Mouse (Mus musculus): Measurements from ENCODE around the gene Hfe2. TPM values are rescaled to one million over a fixed set of nuclear protein-coding genes. Genes with fewer than 3 reads are reported as not detected.

Gene Hfe2
- total and polyA plus RNA-seq, 2 experiments = 29.6 to 93.8 TPM

DNA sequence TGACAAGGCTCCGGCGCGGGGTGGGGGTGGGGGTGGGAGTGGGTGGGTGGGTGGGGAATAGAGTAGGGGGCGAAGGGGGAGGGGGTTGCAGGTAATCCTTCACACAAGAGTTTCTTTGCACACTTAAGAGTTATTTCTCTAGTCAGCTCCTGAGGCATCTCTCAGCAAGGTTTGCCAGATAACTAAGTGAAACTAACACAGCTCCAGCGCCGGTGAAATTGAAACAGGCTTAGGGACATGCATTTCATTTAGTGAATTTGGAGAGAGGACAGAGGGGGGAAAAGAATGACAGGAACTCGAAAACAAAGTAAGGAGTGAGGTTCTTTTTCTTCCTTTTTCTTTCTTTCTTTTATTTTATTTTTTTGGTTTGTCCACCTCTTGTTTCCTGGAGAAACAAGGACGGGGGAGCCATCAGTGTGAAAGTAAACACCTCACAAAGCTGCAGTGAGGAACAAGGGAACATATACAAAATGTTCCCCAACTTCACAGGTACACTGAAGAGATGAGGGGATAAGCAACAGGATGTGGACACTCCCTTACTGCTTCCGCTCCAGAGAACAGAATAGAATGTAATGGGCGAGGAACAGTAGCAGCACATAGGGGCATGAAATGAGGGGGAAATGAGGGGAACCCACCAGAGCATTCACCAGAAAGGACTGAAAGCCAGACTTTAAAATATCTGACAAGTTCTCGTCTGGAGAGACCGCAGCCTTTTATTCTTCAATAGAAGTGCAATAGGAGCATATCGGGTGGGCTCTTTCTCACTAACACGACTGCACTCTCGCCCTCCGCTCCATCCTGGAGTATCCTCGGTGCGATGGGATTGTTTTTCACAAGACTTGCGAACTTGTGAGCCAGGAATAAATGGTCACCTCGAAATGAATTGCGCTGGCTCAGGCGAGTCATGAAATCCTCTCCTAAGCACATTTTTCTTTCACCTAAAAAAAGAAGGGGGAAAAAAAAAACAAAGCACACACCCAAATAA lies 32.0 kb downstream of the Hfe2 start:
- peaks cover 3% of the 10 kb centered on the region; the same call in 1 of the 2 replicates for H3K79me2 ChIP-seq (ENCODE audit: control insufficient read depth, insufficient read depth, low read length)
- DNase-seq (ENCODE audit: extremely low read depth, low read depth, low spot score) = peak; percentile 50
- peak overlapping the region; percentile 62 for H3K9ac ChIP-seq (ENCODE audit: low read depth, low read length)
- no peaks in the 10 kb centered on the region for H3K27me3 ChIP-seq (ENCODE audit: control insufficient read depth, insufficient read depth, low read length)
- 4% methylated on average over 22 of the region's 22 CpGs for WGBS
- peak overlapping the region; percentile 36 for H3K4me3 ChIP-seq (ENCODE audit: insufficient read depth, low read depth, low read length)
- H3K4me1 ChIP-seq (ENCODE audit: control insufficient read depth, insufficient read depth, low read length) = peaks cover 14% of the 10 kb centered on the region
- no peak for TF ChIP-seq CTCF (IDR thresholded peaks at IDR 0.05; ENCODE audit: low read depth, low read length)
- no peak for TF ChIP-seq POLR2A (IDR thresholded peaks at IDR 0.05; ENCODE audit: extremely low read depth, insufficient read depth, low read length)
- peak overlapping the region; percentile 72 for H3K27ac ChIP-seq (replicated peaks; ENCODE audit: insufficient read depth, low read depth, low read length)
- H3K36me3 ChIP-seq (ENCODE audit: control insufficient read depth, insufficient read depth, low read length) = peaks cover 29% of the 10 kb centered on the region

DNA sequence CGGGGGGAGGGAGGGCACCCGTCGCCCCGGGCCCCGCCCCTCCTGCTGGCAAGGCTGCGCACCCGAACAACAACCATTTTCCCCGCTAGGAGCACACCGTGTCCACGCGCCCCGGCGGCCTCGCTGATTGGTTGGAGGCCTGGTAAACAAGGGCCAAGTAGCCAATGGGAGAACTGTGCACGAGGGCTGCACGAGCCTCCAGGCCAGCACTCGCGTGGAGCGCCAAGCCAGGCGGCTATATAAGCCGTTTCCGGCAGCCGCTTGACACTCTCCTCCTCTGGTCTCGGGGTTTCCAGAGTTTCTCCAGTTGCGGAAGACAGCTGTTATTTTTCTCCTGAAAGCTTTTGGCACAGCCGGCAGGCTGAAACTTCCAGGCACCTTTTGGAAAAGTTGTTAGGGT lies 32.7 kb downstream of the Hfe2 start, which contains the start of gene Txnip:
Gene Txnip, plus strand, starts transcription at position 264 of the 400 bp plus-strand sequence.
- under 1% methylated on average over 26 of the region's 26 CpGs for WGBS
- H3K27me3 ChIP-seq (ENCODE audit: control insufficient read depth, insufficient read depth, low read length) = no peaks in the 10 kb centered on the region
- H3K27ac ChIP-seq (replicated peaks; ENCODE audit: insufficient read depth, low read depth, low read length) = peak within 1 kb of the TSS; percentile 79
- H3K79me2 ChIP-seq (ENCODE audit: control insufficient read depth, insufficient read depth, low read length) = peaks cover 3% of the 10 kb centered on the region; the same call in 1 of the 2 replicates
- TF ChIP-seq POLR2A (IDR thresholded peaks at IDR 0.05; ENCODE audit: extremely low read depth, insufficient read depth, low read length) (peak; percentile 97), CTCF (IDR thresholded peaks at IDR 0.05; ENCODE audit: low read depth, low read length) (peak; percentile 23; the same call in 1 of the 2 replicates)
- H3K9ac ChIP-seq (ENCODE audit: low read depth, low read length) = peak within 1 kb of the TSS; percentile 87
- peak within 1 kb of the TSS; percentile 68 for H3K4me3 ChIP-seq (ENCODE audit: insufficient read depth, low read depth, low read length)
- peak; percentile 93 for DNase-seq (ENCODE audit: extremely low read depth, low read depth, low spot score)
- peaks cover 14% of the 10 kb centered on the region for H3K4me1 ChIP-seq (ENCODE audit: control insufficient read depth, insufficient read depth, low read length)
- H3K36me3 ChIP-seq (ENCODE audit: control insufficient read depth, insufficient read depth, low read length) = peaks cover 29% of the 10 kb centered on the region

DNA sequence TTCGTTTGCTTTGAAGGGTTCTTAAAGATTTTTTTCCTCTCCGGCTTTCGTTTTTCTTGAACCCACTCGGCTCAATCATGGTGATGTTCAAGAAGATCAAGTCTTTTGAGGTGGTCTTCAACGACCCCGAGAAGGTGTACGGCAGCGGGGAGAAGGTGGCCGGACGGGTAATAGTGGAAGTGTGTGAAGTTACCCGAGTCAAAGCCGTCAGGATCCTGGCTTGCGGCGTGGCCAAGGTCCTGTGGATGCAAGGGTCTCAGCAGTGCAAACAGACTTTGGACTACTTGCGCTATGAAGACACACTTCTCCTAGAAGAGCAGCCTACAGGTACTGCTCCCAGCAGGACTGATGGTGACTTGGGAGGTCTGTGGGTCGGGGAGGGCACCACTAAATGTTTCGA lies 33.2 kb downstream of the Hfe2 start:
- H3K79me2 ChIP-seq (ENCODE audit: control insufficient read depth, insufficient read depth, low read length) = peaks cover 3% of the 10 kb centered on the region; the same call in 1 of the 2 replicates
- peaks cover 14% of the 10 kb centered on the region for H3K4me1 ChIP-seq (ENCODE audit: control insufficient read depth, insufficient read depth, low read length)
- peaks cover 29% of the 10 kb centered on the region for H3K36me3 ChIP-seq (ENCODE audit: control insufficient read depth, insufficient read depth, low read length)
- TF ChIP-seq POLR2A (IDR thresholded peaks at IDR 0.05; ENCODE audit: extremely low read depth, insufficient read depth, low read length) = 0 out of 2 replicates have a peak, but pooled peaks have one; percentile 21
- no peak for TF ChIP-seq CTCF (IDR thresholded peaks at IDR 0.05; ENCODE audit: low read depth, low read length)
- DNase-seq (ENCODE audit: extremely low read depth, low read depth, low spot score) = no peak
- H3K4me3 ChIP-seq (ENCODE audit: insufficient read depth, low read depth, low read length) = peak overlapping the region; percentile 68
- no peaks in the 10 kb centered on the region for H3K27me3 ChIP-seq (ENCODE audit: control insufficient read depth, insufficient read depth, low read length)
- H3K27ac ChIP-seq (replicated peaks; ENCODE audit: insufficient read depth, low read depth, low read length) = peak overlapping the region; percentile 79
- under 1% methylated on average over 17 of the region's 17 CpGs for WGBS
- peak overlapping the region; percentile 80 for H3K9ac ChIP-seq (ENCODE audit: low read depth, low read length)

DNA sequence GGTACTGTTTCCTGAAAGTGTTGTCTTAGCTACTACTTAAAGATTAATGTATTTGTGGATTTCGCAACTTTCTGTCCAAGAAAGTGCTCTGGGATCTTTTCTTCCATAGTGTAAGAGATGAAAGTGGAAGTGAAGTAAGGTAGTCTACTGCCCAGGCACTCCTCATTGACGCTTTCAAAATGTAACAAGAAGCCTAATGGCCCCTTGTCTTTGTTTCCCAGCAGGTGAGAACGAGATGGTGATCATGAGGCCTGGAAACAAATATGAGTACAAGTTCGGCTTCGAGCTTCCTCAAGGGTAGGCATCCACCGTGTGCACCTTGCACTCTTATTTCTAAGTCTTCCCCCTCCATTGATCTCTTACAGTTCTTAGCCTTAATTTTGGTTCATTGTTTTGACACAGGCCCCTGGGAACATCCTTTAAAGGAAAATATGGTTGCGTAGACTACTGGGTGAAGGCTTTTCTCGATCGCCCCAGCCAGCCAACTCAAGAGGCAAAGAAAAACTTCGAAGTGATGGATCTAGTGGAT lies 33.8 kb downstream of the Hfe2 start:
- H3K9ac ChIP-seq (ENCODE audit: low read depth, low read length) = peak overlapping the region; percentile 87
- TF ChIP-seq POLR2A (IDR thresholded peaks at IDR 0.05; ENCODE audit: extremely low read depth, insufficient read depth, low read length) = no peak
- TF ChIP-seq CTCF (IDR thresholded peaks at IDR 0.05; ENCODE audit: low read depth, low read length) = no peak
- peak overlapping the region; percentile 68 for H3K4me3 ChIP-seq (ENCODE audit: insufficient read depth, low read depth, low read length)
- peaks cover 16% of the 10 kb centered on the region for H3K4me1 ChIP-seq (ENCODE audit: control insufficient read depth, insufficient read depth, low read length)
- H3K27me3 ChIP-seq (ENCODE audit: control insufficient read depth, insufficient read depth, low read length) = no peaks in the 10 kb centered on the region
- 37% methylated on average over 10 of the region's 10 CpGs for WGBS
- H3K27ac ChIP-seq (replicated peaks; ENCODE audit: insufficient read depth, low read depth, low read length) = peak overlapping the region; percentile 79
- peak; percentile 28 for DNase-seq (ENCODE audit: extremely low read depth, low read depth, low spot score)
- H3K79me2 ChIP-seq (ENCODE audit: control insufficient read depth, insufficient read depth, low read length) = peaks cover 3% of the 10 kb centered on the region; the same call in 1 of the 2 replicates
- peaks cover 29% of the 10 kb centered on the region for H3K36me3 ChIP-seq (ENCODE audit: control insufficient read depth, insufficient read depth, low read length)

DNA sequence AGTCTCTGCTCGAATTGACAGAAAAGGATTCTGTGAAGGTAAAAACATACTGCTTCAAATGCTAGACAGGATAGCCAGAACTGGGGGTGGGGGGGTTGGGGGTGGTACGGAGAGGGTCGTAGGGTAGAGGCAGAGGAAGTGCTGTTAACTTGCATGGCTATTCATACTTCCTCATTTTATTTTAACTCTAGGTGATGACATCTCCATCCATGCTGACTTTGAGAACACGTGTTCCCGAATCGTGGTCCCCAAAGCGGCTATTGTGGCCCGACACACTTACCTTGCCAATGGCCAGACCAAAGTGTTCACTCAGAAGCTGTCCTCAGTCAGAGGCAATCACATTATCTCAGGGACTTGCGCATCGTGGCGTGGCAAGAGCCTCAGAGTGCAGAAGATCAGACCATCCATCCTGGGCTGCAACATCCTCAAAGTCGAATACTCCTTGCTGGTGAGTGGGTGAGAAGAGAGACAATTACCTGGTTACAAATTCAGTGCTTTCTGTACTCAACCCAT lies 34.5 kb downstream of the Hfe2 start:
- Histone ChIP-seq H3K4me1 (ENCODE audit: control insufficient read depth, insufficient read depth, low read length) (peaks cover 19% of the 10 kb centered on the region), H3K27me3 (ENCODE audit: control insufficient read depth, insufficient read depth, low read length) (no peaks in the 10 kb centered on the region), H3K9ac (ENCODE audit: low read depth, low read length) (peak overlapping the region; percentile 58), H3K79me2 (ENCODE audit: control insufficient read depth, insufficient read depth, low read length) (peaks cover 3% of the 10 kb centered on the region; the same call in 1 of the 2 replicates), H3K27ac (replicated peaks; ENCODE audit: insufficient read depth, low read depth, low read length) (peak overlapping the region; percentile 69), H3K4me3 (ENCODE audit: insufficient read depth, low read depth, low read length) (peak overlapping the region; percentile 68), H3K36me3 (ENCODE audit: control insufficient read depth, insufficient read depth, low read length) (peaks cover 29% of the 10 kb centered on the region)
- DNase-seq (ENCODE audit: extremely low read depth, low read depth, low spot score) = peak; percentile 17
- 56% methylated on average over 12 of the region's 12 CpGs for WGBS
- TF ChIP-seq CTCF (IDR thresholded peaks at IDR 0.05; ENCODE audit: low read depth, low read length) (no peak), POLR2A (IDR thresholded peaks at IDR 0.05; ENCODE audit: extremely low read depth, insufficient read depth, low read length) (0 out of 2 replicates have a peak, but pooled peaks have one; percentile 7)

All from liver, adult 2 months (tissue).